Mouse (Mus musculus) macrophage (primary cell): ENCODE measurements around the gene Arl6ip1. TPM values are rescaled to one million over a fixed set of nuclear protein-coding genes. Genes with fewer than 3 reads are reported as not detected.
A peak's percentile ranks its signal among the peaks of the same experiment; 100 is the strongest.

Source experiments
- H3K27ac ChIP-seq: fragments of 350-480 bp; formaldehyde crosslinking; 2 replicates; pipeline ENCODE4 v1.9.0; 2021
- H3K36me3 ChIP-seq: fragments of 350-480 bp; formaldehyde crosslinking; 2 replicates; pipeline ENCODE4 v1.9.0; 2021; ENCODE audit errors: inconsistent target
- H3K4me3 ChIP-seq: fragments of 350-480 bp; formaldehyde crosslinking; 2 replicates; pipeline ENCODE4 v1.9.0; 2021; ENCODE audit errors: inconsistent target
- H3K79me2 ChIP-seq: fragments of 350-480 bp; formaldehyde crosslinking; 2 replicates; pipeline ENCODE4 v1.9.0; 2021; ENCODE audit errors: inconsistent target
- WGBS: methylation state at CpG from one replicate; pipeline ENCODE4 v1.1.7; 2026; ENCODE audit warnings: inconsistent platforms; ENCODE audit not compliant: missing documents; 5-methylcytosine and 5-hydroxymethylcytosine counted together
- polyA plus RNA-seq: library from polyadenylated mRNA; stranded (reverse); fragments of 250-400 nt; gene quantifications from 3 replicates; pipeline ENCODE4 v1.2.4, GENCODE M21; 2018; ENCODE audit warnings: inconsistent platforms

Arl6ip1 gene
- polyA plus RNA-seq, 1 experiment from 2014 or later, result 279 TPM

- peaks cover 76% of the 10 kb centered on the region for H3K79me2 ChIP-seq
- no peak overlapping the region for H3K27ac ChIP-seq
- peaks cover 46% of the 10 kb centered on the region for H3K36me3 ChIP-seq
- WGBS, result 98% methylated on average over 4 of the region's 4 CpGs
- H3K4me3 ChIP-seq, result no peak overlapping the region
Observed at GRCm38 (mm10) chr7:118123512-118124411, 5.7 kb downstream of the Arl6ip1 start.

GRCm38 (mm10) chr7:118122235-118122634 is 7.2 kb downstream of the Arl6ip1 start:
- peaks cover 46% of the 10 kb centered on the region for H3K36me3 ChIP-seq
- no peak overlapping the region for H3K27ac ChIP-seq
- WGBS, result 83% methylated on average over 3 of the region's 7 CpGs
- no peak overlapping the region for H3K4me3 ChIP-seq
- peaks cover 61% of the 10 kb centered on the region for H3K79me2 ChIP-seq

DNA sequence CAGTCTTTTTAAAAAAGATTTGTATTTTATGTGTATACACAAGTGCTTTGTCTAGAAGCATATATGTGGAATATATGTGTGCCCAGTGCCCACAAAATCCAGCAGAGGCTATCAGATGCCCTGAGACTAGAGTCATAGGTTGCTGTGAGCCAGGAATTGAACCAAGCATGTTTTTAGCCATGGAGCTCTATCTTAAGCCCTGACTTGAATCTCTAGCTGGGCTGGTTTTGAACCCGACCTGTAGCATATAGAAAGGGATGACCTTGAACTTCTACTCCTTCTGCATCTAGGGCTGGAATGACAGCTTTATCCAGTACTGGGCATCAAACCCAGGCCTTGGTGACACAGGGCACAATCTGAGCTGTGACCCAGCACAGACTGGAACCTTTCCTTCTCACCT is 8.8 kb downstream of the Arl6ip1 start:
- Histone ChIP-seq H3K79me2 (peaks cover 46% of the 10 kb centered on the region), H3K4me3 (no peak overlapping the region), H3K27ac (no peak overlapping the region), H3K36me3 (peaks cover 32% of the 10 kb centered on the region)
- WGBS, result 100% methylated on average over 1 of the region's 1 CpGs

GRCm38 (mm10) chr7:118119946-118120345 is 9.5 kb downstream of the Arl6ip1 start:
- peaks cover 32% of the 10 kb centered on the region for H3K36me3 ChIP-seq
- H3K27ac ChIP-seq, result no peak overlapping the region
- WGBS, result 24% methylated on average over 5 of the region's 5 CpGs
- H3K4me3 ChIP-seq, result no peak overlapping the region
- H3K79me2 ChIP-seq, result peaks cover 50% of the 10 kb centered on the region

DNA sequence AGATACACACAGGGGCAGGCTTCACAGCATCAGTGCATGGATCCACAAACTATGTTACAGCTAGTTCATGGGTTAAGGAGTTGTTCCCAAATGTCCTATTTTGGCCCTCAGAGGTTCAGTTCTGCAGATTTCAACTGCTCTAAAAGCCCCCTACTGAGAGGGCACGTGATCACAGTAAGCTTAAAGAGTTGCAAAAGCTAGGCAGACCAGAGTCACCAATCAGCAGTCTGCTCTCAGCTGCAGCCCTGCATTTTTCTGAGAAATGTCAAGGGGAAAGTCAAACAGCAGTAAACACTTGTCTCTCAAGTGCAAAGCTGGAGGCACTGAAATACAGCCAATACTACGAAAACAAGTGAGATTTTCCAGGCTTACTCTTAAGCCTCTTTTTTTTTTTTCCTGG is 10.3 kb downstream of the Arl6ip1 start:
- Histone ChIP-seq H3K27ac (peak overlapping the region; percentile 9; the same call in 1 of the 2 replicates), H3K4me3 (no peak overlapping the region), H3K79me2 (peaks cover 51% of the 10 kb centered on the region), H3K36me3 (peaks cover 26% of the 10 kb centered on the region; the same call in 1 of the 2 replicates)
- 78% methylated on average over 2 of the region's 2 CpGs for whole genome bisulfite sequencing

GRCm38 (mm10) chr7:118118426-118118825 is 11.0 kb downstream of the Arl6ip1 start:
- 54% methylated on average over 3 of the region's 3 CpGs for WGBS
- peak overlapping the region; percentile 46 for H3K27ac ChIP-seq
- H3K79me2 ChIP-seq, result peaks cover 51% of the 10 kb centered on the region
- H3K4me3 ChIP-seq, result no peak overlapping the region
- peaks cover 26% of the 10 kb centered on the region; the same call in 1 of the 2 replicates for H3K36me3 ChIP-seq

GRCm38 (mm10) chr7:118117539-118118210 is 11.8 kb downstream of the Arl6ip1 start:
- peaks cover 28% of the 10 kb centered on the region for H3K36me3 ChIP-seq
- H3K79me2 ChIP-seq, result peaks cover 51% of the 10 kb centered on the region
- 16% methylated on average over 3 of the region's 4 CpGs for WGBS
- H3K27ac ChIP-seq, result peak overlapping the region; percentile 46
- no peak overlapping the region for H3K4me3 ChIP-seq

DNA sequence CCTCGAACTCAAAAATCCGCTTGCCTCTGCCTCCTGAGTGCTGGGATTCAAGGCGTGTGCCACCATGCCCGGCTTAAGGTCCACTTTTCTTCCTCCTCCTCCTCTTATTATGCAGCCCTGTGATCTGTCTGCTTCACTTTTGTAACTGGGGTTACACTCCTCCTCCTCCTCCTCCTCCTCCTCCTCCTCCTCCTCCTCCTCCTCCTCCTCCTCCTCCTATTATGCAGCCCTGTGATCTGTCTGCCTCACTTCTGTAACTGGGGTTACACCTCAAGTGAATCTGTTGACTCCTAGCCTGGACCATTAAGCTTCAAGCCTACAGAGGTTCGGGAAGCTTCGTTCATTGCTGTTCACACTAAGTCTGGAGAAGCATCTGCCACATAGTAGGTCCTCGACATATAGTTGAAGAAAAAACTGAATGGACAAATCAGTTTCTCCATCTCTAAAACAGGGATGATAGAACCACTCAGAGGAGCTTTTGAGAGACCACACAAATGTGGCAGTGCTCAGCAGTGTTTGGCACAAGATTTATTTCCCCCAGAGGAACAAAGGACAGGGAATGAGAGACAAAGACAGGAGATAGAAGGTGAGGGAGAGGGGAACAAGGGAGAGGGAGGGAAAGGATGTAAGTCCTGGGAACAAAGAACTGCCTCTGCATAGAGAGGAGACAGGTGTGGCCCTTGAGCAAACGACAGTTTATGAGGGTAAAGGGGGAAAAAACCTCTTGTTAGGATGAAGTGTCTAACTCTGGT is 12.5 kb downstream of the Arl6ip1 start:
- WGBS, result 33% methylated on average over 8 of the region's 8 CpGs
- Histone ChIP-seq H3K79me2 (peaks cover 51% of the 10 kb centered on the region), H3K4me3 (peak overlapping the region; percentile 91), H3K36me3 (peaks cover 25% of the 10 kb centered on the region), H3K27ac (peak overlapping the region; percentile 76)

GRCm38 (mm10) chr7:118115877-118116568 is 13.4 kb downstream of the Arl6ip1 start, which contains the start of gene Rps15a:
Gene Rps15a (minus strand): TSS chr7:118116188.
- Histone ChIP-seq H3K79me2 (peaks cover 51% of the 10 kb centered on the region), H3K4me3 (peak within 1 kb of the TSS; percentile 91), H3K27ac (peak within 1 kb of the TSS; percentile 76), H3K36me3 (peaks cover 24% of the 10 kb centered on the region)
- 0% methylated on average over 40 of the region's 40 CpGs for WGBS

GRCm38 (mm10) chr7:118115533-118115876 is 14.0 kb downstream of the Arl6ip1 start:
- WGBS, result under 1% methylated on average over 18 of the region's 20 CpGs
- Histone ChIP-seq H3K4me3 (peak overlapping the region; percentile 91), H3K36me3 (peaks cover 24% of the 10 kb centered on the region), H3K27ac (peak overlapping the region; percentile 76), H3K79me2 (peaks cover 52% of the 10 kb centered on the region)

DNA sequence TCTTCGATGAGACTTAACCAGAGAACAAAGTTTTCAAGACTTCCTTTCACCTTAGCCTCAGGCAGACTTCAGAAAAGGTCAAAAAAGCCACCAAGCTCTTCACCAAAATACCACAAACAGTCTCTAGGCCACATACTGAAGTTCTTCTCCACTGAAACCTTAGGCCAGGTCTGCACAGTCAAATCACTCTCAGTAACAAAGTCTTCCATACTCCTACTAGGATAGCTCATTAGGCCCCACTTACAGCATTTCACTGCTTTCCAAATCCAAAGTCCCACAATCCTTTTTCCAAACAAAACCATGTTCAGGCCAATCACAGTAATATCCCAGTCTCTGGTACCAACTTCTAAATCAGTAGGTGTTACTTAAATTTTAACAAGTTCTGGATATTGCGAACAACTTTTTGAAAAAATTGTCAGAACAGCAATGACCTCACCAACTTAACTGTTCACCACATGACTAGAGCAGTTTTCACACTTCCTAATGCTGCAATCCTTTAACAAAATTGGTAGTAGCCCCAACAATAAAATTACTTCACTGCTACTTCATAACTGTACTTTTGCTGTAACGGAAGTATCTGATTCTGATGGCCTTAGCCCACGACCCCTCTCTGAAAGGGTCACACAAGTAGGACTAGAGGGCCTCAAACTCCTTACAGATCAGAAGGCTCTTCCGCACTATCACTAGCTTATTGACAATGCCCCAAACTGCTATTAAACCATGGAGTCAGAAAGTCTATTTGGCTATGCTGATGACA is 15.7 kb downstream of the Arl6ip1 start:
- H3K27ac ChIP-seq, result peak overlapping the region; percentile 76
- peaks cover 70% of the 10 kb centered on the region for H3K79me2 ChIP-seq
- H3K36me3 ChIP-seq, result peaks cover 28% of the 10 kb centered on the region
- H3K4me3 ChIP-seq, result peak overlapping the region; percentile 91
- 63% methylated on average over 5 of the region's 5 CpGs for WGBS

- Histone ChIP-seq H3K27ac (0 out of 2 replicates have a peak overlapping the region, but pooled peaks have one; percentile 4), H3K79me2 (peaks cover 94% of the 10 kb centered on the region), H3K36me3 (peaks cover 53% of the 10 kb centered on the region), H3K4me3 (no peak overlapping the region)
- WGBS, result 41% methylated on average over 3 of the region's 3 CpGs
Observed at GRCm38 (mm10) chr7:118111128-118111527, 18.3 kb downstream of the Arl6ip1 start.

- peaks cover 52% of the 10 kb centered on the region for H3K36me3 ChIP-seq
- no peak overlapping the region for H3K4me3 ChIP-seq
- 69% methylated on average over 1 of the region's 1 CpGs for WGBS
- H3K27ac ChIP-seq, result no peak overlapping the region
- peaks cover 71% of the 10 kb centered on the region for H3K79me2 ChIP-seq
Observed at GRCm38 (mm10) chr7:118107671-118108070, 21.8 kb downstream of the Arl6ip1 start.
